Comparison of ENCODE assay signal across 11 mouse cellular contexts in genomic region chr10:81259225-81259884, GRCm38 (mm10). TPM values are rescaled to one million over a fixed set of nuclear protein-coding genes. Genes with fewer than 3 reads are reported as not detected.
DNase-seq lines count a peak whose midpoint lies in the region; ATAC-seq and TF ChIP-seq lines count a peak whose summit lies in the region.
"Had no signal": no experiment of that assay in that cellular context is flagged by ENCODE, and none has a peak within 500 bp of the region (broad histone marks: within the 10 kb centered on the region; RNA-seq: fewer than 3 reads in every experiment).

No protein-coding gene starts in this region.

- H3K9ac ChIP-seq in forebrain, embryonic 13.5 days = peak overlapping the region; percentile 26
- peak overlapping the region; percentile 35; the same call in 1 of the 2 replicates for H3K9ac ChIP-seq in limb, embryonic 13.5 days
- H3K9ac ChIP-seq in stomach, postnatal 0 days (ENCODE audit: low read length) = peak overlapping the region; percentile 13; the same call in 1 of the 2 replicates
- H3K9ac ChIP-seq: embryonic facial prominence, embryonic 15.5 days; liver, embryonic 14.5 days had no signal

- peaks cover 54% of the 10 kb centered on the region for H3K36me3 ChIP-seq in megakaryocyte, embryonic 14.5 days (replicated peaks; ENCODE audit: low read length)
- H3K36me3 ChIP-seq in forebrain, embryonic 13.5 days (ENCODE audit: poor library complexity, severe bottlenecking) = peaks cover 31% of the 10 kb centered on the region
- peaks cover 39% of the 10 kb centered on the region for H3K36me3 ChIP-seq in limb, embryonic 13.5 days
- 0 out of 2 replicates have a peak, but pooled peaks cover 5% of the 10 kb centered on the region for H3K36me3 ChIP-seq in stomach, postnatal 0 days (ENCODE audit: control insufficient read depth, insufficient read depth, low read length)

- DNase-seq in stomach, postnatal 0 days (ENCODE audit: low spot score) = no peak
- DNase-seq in embryo, embryonic 10.5 days (ENCODE audit: low spot score) = no peak
- DNase-seq in gastrocnemius, postnatal 14 days = no peak
- DNase-seq: layer of hippocampus, adult 9-11 months had no signal

- 45% methylated on average over 21 of the region's 21 CpGs for WGBS in forebrain, embryonic 13.5 days
- 37% methylated on average over 21 of the region's 21 CpGs for WGBS in limb, embryonic 13.5 days
- 38% methylated on average over 21 of the region's 21 CpGs for WGBS in stomach, postnatal 0 days

- no peak overlapping the region for H3K4me2 ChIP-seq in forebrain, embryonic 13.5 days
- no peak overlapping the region; the same call in 1 of the 2 replicates for H3K4me2 ChIP-seq in limb, embryonic 13.5 days (replicated peaks)
- no peak overlapping the region for H3K4me2 ChIP-seq in stomach, postnatal 0 days (replicated peaks; ENCODE audit: low read depth)
- H3K4me2 ChIP-seq: embryonic facial prominence, embryonic 15.5 days had no signal

- no peak for TF ChIP-seq CTCF in stomach, postnatal 0 days (IDR thresholded peaks at IDR 0.05; ENCODE audit: low read depth)

- H3K4me3 ChIP-seq in megakaryocyte, embryonic 14.5 days (replicated peaks) = peak overlapping the region; percentile 12
- H3K4me3 ChIP-seq in forebrain, embryonic 13.5 days = no peak overlapping the region
- H3K4me3 ChIP-seq in limb, embryonic 13.5 days = no peak overlapping the region
- no peak overlapping the region for H3K4me3 ChIP-seq in stomach, postnatal 0 days (ENCODE audit: low read depth, low read length)
- H3K4me3 ChIP-seq: embryonic facial prominence, embryonic 15.5 days had no signal

- ATAC-seq in megakaryocyte, adult 5-6 weeks (ENCODE audit: poor library complexity, severe bottlenecking) = no peak
- ATAC-seq in forebrain, embryonic 13.5 days = peak; percentile 7; the same call in 1 of the 2 replicates
- no peak for ATAC-seq in limb, embryonic 13.5 days (ENCODE audit: low FRiP score, low read depth)
- no peak for ATAC-seq in stomach, postnatal 0 days (ENCODE audit: low FRiP score, low TSS enrichment)
- ATAC-seq: activated CD4-positive, CD25-positive, alpha-beta regulatory T cell, adult 4 months had no signal

- H3K27me3 ChIP-seq in megakaryocyte, embryonic 14.5 days (replicated peaks) = peaks cover 34% of the 10 kb centered on the region
- peaks cover 51% of the 10 kb centered on the region for H3K27me3 ChIP-seq in forebrain, embryonic 13.5 days
- H3K27me3 ChIP-seq in limb, embryonic 13.5 days = peaks cover 66% of the 10 kb centered on the region
- peaks cover 18% of the 10 kb centered on the region; the same call in 1 of the 2 replicates for H3K27me3 ChIP-seq in stomach, postnatal 0 days (ENCODE audit: control insufficient read depth, insufficient read depth, low read length)

- no peak overlapping the region for H3K27ac ChIP-seq in forebrain, embryonic 13.5 days
- H3K27ac ChIP-seq in limb, embryonic 13.5 days = no peak overlapping the region
- H3K27ac ChIP-seq in stomach, postnatal 0 days (replicated peaks) = no peak overlapping the region
- H3K27ac ChIP-seq: embryonic facial prominence, embryonic 15.5 days; liver, embryonic 14.5 days had no signal

- intact Hi-C loops in gastrocnemius, postnatal 14 days (cut with DNase I; ENCODE audit: low total_unique reads) = no loop called here

- H3K9me3 ChIP-seq in megakaryocyte, embryonic 14.5 days = peaks cover 21% of the 10 kb centered on the region
- peaks cover 7% of the 10 kb centered on the region; the same call in 1 of the 2 replicates for H3K9me3 ChIP-seq in forebrain, embryonic 13.5 days (replicated peaks)
- peaks cover 5% of the 10 kb centered on the region for H3K9me3 ChIP-seq in limb, embryonic 13.5 days
- peaks cover 5% of the 10 kb centered on the region; the same call in 1 of the 2 replicates for H3K9me3 ChIP-seq in stomach, postnatal 0 days (ENCODE audit: control insufficient read depth, low read length)

- no peak for TF ChIP-seq EP300 in stomach, postnatal 0 days (optimal IDR thresholded peaks at IDR 0.05)

- peaks cover 78% of the 10 kb centered on the region for H3K4me1 ChIP-seq in megakaryocyte, embryonic 14.5 days
- H3K4me1 ChIP-seq in forebrain, embryonic 13.5 days = peaks cover 24% of the 10 kb centered on the region
- peaks cover 15% of the 10 kb centered on the region for H3K4me1 ChIP-seq in limb, embryonic 13.5 days
- H3K4me1 ChIP-seq in stomach, postnatal 0 days (replicated peaks; ENCODE audit: control insufficient read depth, insufficient read depth) = 0 out of 2 replicates have a peak, but pooled peaks cover 3% of the 10 kb centered on the region

RNA-seq across cellular contexts. Expression of gene Matk, which starts 6.6 kb away (rescaled TPM):
- 6.2 and 21.4 TPM in 2 replicates for polyA plus RNA-seq in megakaryocyte, embryonic 14.5 days (2012; ENCODE audit: insufficient read depth, low replicate concordance)
- 5.4 and 5.9 TPM in 2 replicates for total RNA-seq in megakaryocyte, adult 5-6 weeks (2015)
- total RNA-seq in megakaryocyte, adult 5-6 weeks (2017) = 7.5 and 8.1 TPM in 2 replicates
- polyA plus RNA-seq in forebrain, embryonic 13.5 days (2015; fragmentation: Nextera tagmentation; extraction: Ambion mirVana) = 5.6 and 7.4 TPM in 2 replicates
- polyA plus RNA-seq in limb, embryonic 13.5 days (2015; fragmentation: Nextera tagmentation; extraction: Ambion mirVana) = 4.7 and 5.4 TPM in 2 replicates
- polyA plus RNA-seq in stomach, postnatal 0 days (2015; fragmentation: Nextera tagmentation; extraction: Ambion mirVana) = 1.0 and 1.6 TPM in 2 replicates
- under 1 TPM; 0.33 to 0.57 TPM for total RNA-seq in gastrocnemius, postnatal 14 days (2021)

RNA-seq across cellular contexts. Expression of gene Mrpl54, which starts 7.4 kb away (rescaled TPM):
- 458 and 769 TPM in 2 replicates for polyA plus RNA-seq in megakaryocyte, embryonic 14.5 days (2012; ENCODE audit: insufficient read depth, low replicate concordance)
- 52.1 and 67.0 TPM in 2 replicates for total RNA-seq in megakaryocyte, adult 5-6 weeks (2015)
- total RNA-seq in megakaryocyte, adult 5-6 weeks (2017) = 97.4 and 154 TPM in 2 replicates
- 134 and 135 TPM in 2 replicates for polyA plus RNA-seq in forebrain, embryonic 13.5 days (2015; fragmentation: Nextera tagmentation; extraction: Ambion mirVana)
- 206 and 213 TPM in 2 replicates for polyA plus RNA-seq in limb, embryonic 13.5 days (2015; fragmentation: Nextera tagmentation; extraction: Ambion mirVana)
- 210 and 215 TPM in 2 replicates for polyA plus RNA-seq in stomach, postnatal 0 days (2015; fragmentation: Nextera tagmentation; extraction: Ambion mirVana)
- 10 to 100 TPM; 93.1 to 99.9 TPM for total RNA-seq in gastrocnemius, postnatal 14 days (2021)

RNA-seq across cellular contexts. Expression of gene Apba3, which starts 7.4 kb away (rescaled TPM):
- 93.1 and 154 TPM in 2 replicates for polyA plus RNA-seq in megakaryocyte, embryonic 14.5 days (2012; ENCODE audit: insufficient read depth, low replicate concordance)
- total RNA-seq in megakaryocyte, adult 5-6 weeks (2015) = 16.4 and 20.2 TPM in 2 replicates
- 11.5 and 15.0 TPM in 2 replicates for total RNA-seq in megakaryocyte, adult 5-6 weeks (2017)
- polyA plus RNA-seq in forebrain, embryonic 13.5 days (2015; fragmentation: Nextera tagmentation; extraction: Ambion mirVana) = 28.6 and 32.3 TPM in 2 replicates
- polyA plus RNA-seq in limb, embryonic 13.5 days (2015; fragmentation: Nextera tagmentation; extraction: Ambion mirVana) = 63.3 and 63.5 TPM in 2 replicates
- 30.5 and 34.6 TPM in 2 replicates for polyA plus RNA-seq in stomach, postnatal 0 days (2015; fragmentation: Nextera tagmentation; extraction: Ambion mirVana)
- total RNA-seq in gastrocnemius, postnatal 14 days (2021) = 10 to 100 TPM; 62.8 to 71.1 TPM

RNA-seq across cellular contexts. Expression of gene Zfr2, which starts 26.4 kb away (rescaled TPM):
- polyA plus RNA-seq in megakaryocyte, embryonic 14.5 days (2012; ENCODE audit: insufficient read depth, low replicate concordance) = 1.4 TPM in 1 of 2 replicates, not detected in the other
- not detected in 2 replicates for total RNA-seq in megakaryocyte, adult 5-6 weeks (2015)
- total RNA-seq in megakaryocyte, adult 5-6 weeks (2017) = 0.16 and 0.26 TPM in 2 replicates
- 9.7 and 10.9 TPM in 2 replicates for polyA plus RNA-seq in forebrain, embryonic 13.5 days (2015; fragmentation: Nextera tagmentation; extraction: Ambion mirVana)
- polyA plus RNA-seq in limb, embryonic 13.5 days (2015; fragmentation: Nextera tagmentation; extraction: Ambion mirVana) = 11.5 and 11.6 TPM in 2 replicates
- 2.1 and 3.2 TPM in 2 replicates for polyA plus RNA-seq in stomach, postnatal 0 days (2015; fragmentation: Nextera tagmentation; extraction: Ambion mirVana)
- total RNA-seq in gastrocnemius, postnatal 14 days (2021) = 1 to 10 TPM; 1.7 to 2.5 TPM

RNA-seq across cellular contexts. Expression of gene Atcay, which starts 28.7 kb away (rescaled TPM):
- polyA plus RNA-seq in megakaryocyte, embryonic 14.5 days (2012; ENCODE audit: insufficient read depth, low replicate concordance) = not detected in 2 replicates
- total RNA-seq in megakaryocyte, adult 5-6 weeks (2015) = not detected in 2 replicates
- total RNA-seq in megakaryocyte, adult 5-6 weeks (2017) = not detected in 2 replicates
- 44.5 and 54.2 TPM in 2 replicates for polyA plus RNA-seq in forebrain, embryonic 13.5 days (2015; fragmentation: Nextera tagmentation; extraction: Ambion mirVana)
- 0.20 and 0.43 TPM in 2 replicates for polyA plus RNA-seq in limb, embryonic 13.5 days (2015; fragmentation: Nextera tagmentation; extraction: Ambion mirVana)
- polyA plus RNA-seq in stomach, postnatal 0 days (2015; fragmentation: Nextera tagmentation; extraction: Ambion mirVana) = 0.64 and 0.91 TPM in 2 replicates
- under 1 TPM in 1 of 2 experiments, not detected in 1; 0.06 TPM for total RNA-seq in gastrocnemius, postnatal 14 days (2021)
